Mouse (Mus musculus) testis, adult 2 months (tissue): Measurements from ENCODE around the gene Kiss1r.

ENCODE experiments used
- CTCF ChIP-seq: fragments of 200-500 bp; IDR thresholded peaks from 2 replicates; pipeline ENCODE4 v1.5.1; 2012; ENCODE audit warnings: low read depth, mild to moderate bottlenecking, inconsistent platforms, low read length, moderate library complexity; ENCODE audit not compliant: control insufficient read depth, insufficient read depth, insufficient replicate concordance
- POLR2A ChIP-seq: fragments of 200-500 bp; IDR thresholded peaks from 2 replicates; pipeline ENCODE4 v1.6.1; 2012; ENCODE audit warnings: low read depth, mild to moderate bottlenecking, inconsistent platforms, low read length, moderate library complexity; ENCODE audit not compliant: control insufficient read depth

DNA sequence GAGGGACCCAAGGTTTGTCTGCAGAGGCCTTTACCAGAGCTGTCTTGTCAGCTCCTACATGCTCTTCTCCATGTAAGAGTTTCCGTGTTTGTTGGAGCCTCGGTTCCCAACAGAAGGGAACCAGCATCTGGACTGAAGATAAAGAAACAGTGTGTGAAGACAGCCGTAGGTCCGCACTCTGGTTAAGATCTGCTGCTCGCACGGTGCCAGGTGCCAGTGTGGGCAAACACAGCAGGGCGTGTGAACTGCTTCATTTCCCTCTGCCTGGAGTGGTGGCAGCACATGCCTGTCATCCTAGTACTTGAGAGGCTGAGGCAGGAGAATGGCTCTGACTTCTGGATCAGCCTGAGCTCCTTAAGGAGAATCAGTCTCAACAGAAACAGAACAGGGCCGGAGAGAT is 44.9 kb upstream of the Kiss1r start:
- TF ChIP-seq CTCF (no peak), POLR2A (no peak)
